Mouse (Mus musculus) ES-Bruce4 (cell line): ENCODE data around the gene Cryzl1.

ENCODE experiments used
- CTCF ChIP-seq: IDR thresholded peaks from one replicate; pipeline ENCODE4 v1.8.1; 2011; ENCODE audit warnings: low read depth, low read length
- EP300 ChIP-seq: IDR thresholded peaks from 2 replicates; pipeline ENCODE4 v1.6.1; 2011; ENCODE audit warnings: low read depth, low read length; ENCODE audit not compliant: insufficient read depth

GRCm38 (mm10) chr16:91736046-91736816 is 7.5 kb upstream of the Cryzl1 start:
- TF ChIP-seq EP300 (no peak), CTCF (no peak)
